Mouse (Mus musculus) MEL (cell line): ENCODE data around the gene Rnaset2b. TPM values are rescaled to one million over a fixed set of nuclear protein-coding genes. Genes with fewer than 3 reads are reported as not detected.
A peak's percentile ranks its signal among the peaks of the same experiment; 100 is the strongest.
"Not testable (repeated sequence)": the region's sequence is repeated elsewhere in the genome, so short reads cannot be mapped to it uniquely, and the experiment has no call there.

ENCODE experiments used
- DNase-seq: peaks from one replicate; pipeline ENCODE4 v3.0.0; 2011; ENCODE audit warnings: low read depth, low spot score
- H3K27ac ChIP-seq: 2 replicates; pipeline ENCODE4 v1.5.1; 2012; ENCODE audit warnings: low read depth, mild to moderate bottlenecking, control low read depth, low read length, moderate library complexity; ENCODE audit not compliant: control insufficient read depth
- H3K27me3 ChIP-seq, 2 experiments: fragments of 150-350 bp in 1 of 2; sonication (generic) in 1 of 2; 2 replicates each; pipeline ENCODE4 v1.6.1; 2012; ENCODE audit warnings: low read length in 2 of 2, mild to moderate bottlenecking in 2 of 2, improper control_type of control experiment in 1 of 2, moderate library complexity in 1 of 2; ENCODE audit not compliant: insufficient read depth in 2 of 2, control insufficient read depth in 1 of 2
- H3K36me3 ChIP-seq, 2 experiments: 2 replicates each; pipeline ENCODE4 v1.6.1; 2012 to 2014; ENCODE audit warnings: low read length in 2 of 2, improper control_type of control experiment in 1 of 2, inconsistent platforms in 1 of 2, mild to moderate bottlenecking in 1 of 2; ENCODE audit not compliant: insufficient read depth in 2 of 2, control insufficient read depth in 1 of 2
- H3K4me1 ChIP-seq, 2 experiments: fragments of 150-350 bp in 1 of 2; sonication (generic) in 1 of 2; 2 replicates each; pipeline ENCODE4 v1.6.1; 2012; ENCODE audit warnings: low read length in 2 of 2, improper control_type of control experiment in 1 of 2, mild to moderate bottlenecking in 1 of 2; ENCODE audit not compliant: insufficient read depth in 2 of 2, control insufficient read depth in 1 of 2
- H3K4me3 ChIP-seq, 2 experiments: fragments of 150-350 bp in 1 of 2; sonication (generic) in 1 of 2; 2 replicates each; pipeline ENCODE4 v1.5.1; 2012; ENCODE audit warnings: low read depth in 2 of 2, low read length in 2 of 2, mild to moderate bottlenecking in 2 of 2, moderate library complexity in 2 of 2, control low read depth in 1 of 2, improper control_type of control experiment in 1 of 2; ENCODE audit not compliant: control insufficient read depth in 1 of 2, insufficient read depth in 1 of 2
- H3K79me2 ChIP-seq: 2 replicates; pipeline ENCODE4 v1.6.1; 2012; ENCODE audit warnings: mild to moderate bottlenecking, low read length, moderate library complexity; ENCODE audit not compliant: control insufficient read depth, poor library complexity, insufficient read depth
- H3K9ac ChIP-seq: 2 replicates; pipeline ENCODE4 v1.6.1; 2012; ENCODE audit warnings: low read depth, mild to moderate bottlenecking, control low read depth, low read length, moderate library complexity; ENCODE audit not compliant: control insufficient read depth, poor library complexity, severe bottlenecking
- H3K9me3 ChIP-seq: fragments of 150-350 bp; sonication (generic); replicated peaks from 2 replicates; pipeline ENCODE4 v1.6.1; 2012; ENCODE audit warnings: mild to moderate bottlenecking, low read length, improper control_type of control experiment, moderate library complexity; ENCODE audit not compliant: insufficient read depth
- BHLHE40 ChIP-seq: IDR thresholded peaks from 2 replicates; pipeline ENCODE4 v1.6.1; 2012; ENCODE audit warnings: low read depth, mild to moderate bottlenecking, inconsistent platforms, low read length, improper control_type of control experiment, borderline replicate concordance
- ETS1 ChIP-seq: IDR thresholded peaks from 2 replicates; pipeline ENCODE4 v1.6.1; 2012; ENCODE audit warnings: low read depth, mild to moderate bottlenecking, inconsistent platforms, low read length, improper control_type of control experiment, moderate library complexity
- MXI1 ChIP-seq: IDR thresholded peaks from 2 replicates; pipeline ENCODE4 v1.6.1; 2011; ENCODE audit warnings: mild to moderate bottlenecking, low read depth, low read length, improper control_type of control experiment
- NELFE ChIP-seq: IDR thresholded peaks from 2 replicates; pipeline ENCODE4 v1.6.1; 2011; ENCODE audit warnings: low read depth, low read length, improper control_type of control experiment
- SIN3A ChIP-seq: IDR thresholded peaks from 2 replicates; pipeline ENCODE4 v1.6.1; 2012; ENCODE audit warnings: low read length, improper control_type of control experiment, inconsistent platforms
- USF1 ChIP-seq: IDR thresholded peaks from 2 replicates; pipeline ENCODE4 v1.6.1; 2014; ENCODE audit warnings: low read depth, mild to moderate bottlenecking, inconsistent platforms, low read length, improper control_type of control experiment, moderate library complexity
- polyA plus RNA-seq, 2 experiments: library from polyadenylated mRNA; stranded (reverse) in 1 of 2; unstranded in 1 of 2; fragments of >175 nt in 1 of 2; fragments of >200 nt in 1 of 2; gene quantifications; 2 replicates each; pipeline versions ENCODE4 v1.2.1 to v1.2.4; 2012; ENCODE audit warnings: low replicate concordance in 2 of 2, low read depth in 1 of 2; ENCODE audit not compliant: insufficient read length in 2 of 2, insufficient read depth in 1 of 2, missing spikeins in 1 of 2
- total RNA-seq: library from RNA; depleted of rRNA; stranded (reverse); fragments of 300-350 nt; gene quantifications from 2 replicates; pipeline ENCODE4 v1.2.3, GENCODE M21; 2012

Gene Rnaset2b
- total and polyA plus RNA-seq, 3 experiments, result 45.1 to 626 (median 205) TPM

- H3K4me1 ChIP-seq, H3K27me3 ChIP-seq, H3K79me2 ChIP-seq: not testable (repeated sequence)
- peak; percentile 73 for DNase-seq
- Histone ChIP-seq H3K9ac (peak overlapping the region; percentile 62), H3K27ac (peak overlapping the region; percentile 69), H3K4me3 (peak overlapping the region; percentile 55 to 72)
- TF ChIP-seq ETS1 (0 out of 2 replicates have a peak, but pooled peaks have one; percentile 4), MXI1 (peak; percentile 76; the same call in 1 of the 2 replicates), NELFE (peak; percentile 48), SIN3A (peak; percentile 67; the same call in 1 of the 2 replicates)
- TF ChIP-seq, all 39 proteins: peak for 4; not testable (repeated sequence) for 35
- not testable (repeated sequence) for H3K36me3 ChIP-seq, H3K9me3 ChIP-seq
Measured at GRCm38 (mm10) chr17:6948769-6949228, 21.6 kb upstream of the Rnaset2b start.

DNA sequence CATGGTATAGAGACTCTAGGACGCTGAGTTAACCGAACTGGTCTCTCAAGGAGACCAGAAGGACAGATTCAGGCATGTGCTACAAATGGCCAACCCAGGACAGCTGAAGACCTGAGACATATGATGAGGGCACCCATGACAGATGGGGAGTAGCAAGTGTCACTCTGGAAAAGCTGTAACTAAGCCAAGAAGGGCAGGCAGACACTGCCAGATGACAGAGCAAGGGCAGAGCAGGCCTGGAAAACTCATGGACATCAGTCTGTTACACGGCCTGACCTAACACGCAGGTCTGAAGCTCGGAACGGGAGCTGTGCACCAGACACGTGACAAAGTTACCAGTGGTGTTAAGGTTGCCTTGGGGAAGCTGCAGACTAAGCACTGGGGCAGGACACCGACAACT lies 11.6 kb upstream of the Rnaset2b start:
- not testable (repeated sequence) for H3K27ac ChIP-seq, H3K9me3 ChIP-seq, H3K36me3 ChIP-seq, H3K4me1 ChIP-seq, H3K79me2 ChIP-seq, H3K9ac ChIP-seq, H3K4me3 ChIP-seq, H3K27me3 ChIP-seq, DNase-seq

DNA sequence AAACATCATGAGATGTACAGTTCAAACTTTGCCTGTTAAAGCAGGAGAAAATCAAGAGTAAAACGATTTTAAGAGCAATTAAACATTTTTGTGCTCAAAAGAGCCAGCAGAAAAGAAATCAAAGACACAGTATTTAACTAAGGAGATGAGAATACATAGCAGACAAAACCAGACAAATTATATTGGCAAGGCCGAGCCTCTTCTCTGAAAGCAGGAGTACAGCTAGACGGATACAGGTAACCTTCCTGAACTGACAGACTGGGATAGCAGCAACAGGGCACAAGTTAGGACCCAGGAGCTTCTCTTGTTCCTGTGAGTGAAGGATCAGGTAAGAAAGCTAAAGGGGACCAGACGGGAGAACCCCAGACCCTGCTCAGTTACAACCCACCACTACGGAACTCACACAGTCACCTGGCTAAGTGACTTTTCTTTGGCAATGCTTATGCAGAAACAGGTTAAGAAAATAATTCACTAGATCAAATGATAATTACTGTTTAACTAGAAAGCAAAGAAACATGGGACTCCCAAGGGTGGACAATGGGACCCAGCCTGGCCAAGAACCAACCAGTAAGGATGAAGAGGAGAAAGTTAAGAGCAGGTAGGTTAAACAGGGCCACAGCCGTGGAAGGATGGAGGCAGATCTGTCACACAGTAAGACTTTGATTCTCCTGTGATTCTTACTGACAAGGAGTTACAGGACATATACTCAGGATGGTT lies 10.7 kb upstream of the Rnaset2b start:
- H3K9me3 ChIP-seq, result not testable (repeated sequence)
- 0 out of 2 replicates have a peak overlapping the region, but pooled peaks have one; percentile 7 for H3K9ac ChIP-seq

DNA sequence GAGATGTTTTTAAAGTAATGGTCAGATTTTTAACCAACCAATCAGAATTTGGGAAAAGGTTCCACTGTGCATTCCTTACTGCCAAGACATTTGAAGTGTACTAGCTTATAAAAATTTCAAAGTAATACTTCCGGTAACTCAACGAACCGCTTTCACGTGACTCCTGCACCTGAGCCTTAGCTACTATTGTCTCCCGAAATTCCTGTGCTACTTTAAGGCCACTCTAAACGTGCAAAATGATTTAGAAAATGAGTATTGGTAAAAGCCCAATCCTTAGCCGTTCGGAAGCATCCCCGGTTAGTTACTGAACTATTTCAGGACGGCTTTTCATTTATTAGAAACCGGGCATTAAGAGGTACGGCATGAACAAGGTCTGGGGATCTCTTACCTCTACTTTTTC lies 10.1 kb upstream of the Rnaset2b start:
- Histone ChIP-seq H3K9ac (peak overlapping the region; percentile 62), H3K4me3 (peak overlapping the region; percentile 58 to 59)
- TF ChIP-seq USF1, result peak; percentile 43; the same call in 1 of the 2 replicates
- TF ChIP-seq BHLHE40, result peak; percentile 38; the same call in 1 of the 2 replicates
- not testable (repeated sequence) for H3K27me3 ChIP-seq, H3K9me3 ChIP-seq, H3K79me2 ChIP-seq, H3K36me3 ChIP-seq, H3K4me1 ChIP-seq, H3K27ac ChIP-seq
- peak; percentile 26 for DNase-seq

More for the DNA sequence above, 10.7 kb upstream of the Rnaset2b start:
- H3K27ac ChIP-seq, H3K36me3 ChIP-seq, H3K27me3 ChIP-seq, H3K4me1 ChIP-seq, H3K79me2 ChIP-seq, DNase-seq: not testable (repeated sequence)
- 0 out of 4 replicates have a peak overlapping the region, but pooled peaks of 1 of the 2 experiments have one; percentile 19 for H3K4me3 ChIP-seq

GRCm38 (mm10) chr17:6960776-6961175 lies 9.7 kb upstream of the Rnaset2b start, which contains the start of gene Tagap1:
Gene Tagap1, minus strand, starts transcription at chr17:6961156.
- DNase-seq, result peak; percentile 11
- H3K9ac ChIP-seq, result peak within 1 kb of the TSS; percentile 69
- H3K27ac ChIP-seq, result not testable (repeated sequence)

More at GRCm38 (mm10) chr17:6960776-6961175, 9.7 kb upstream of the Rnaset2b start, which contains the start of gene Tagap1:
- H3K9me3 ChIP-seq, H3K36me3 ChIP-seq, H3K79me2 ChIP-seq, H3K27me3 ChIP-seq, H3K4me1 ChIP-seq: not testable (repeated sequence)
- H3K4me3 ChIP-seq, result peak within 1 kb of the TSS; percentile 58 to 59
